Mouse (Mus musculus) central nervous system, embryonic 18 days (tissue): ENCODE data around the gene Vmn1r221. TPM values are rescaled to one million over a fixed set of nuclear protein-coding genes. Genes with fewer than 3 reads are reported as not detected.

Experiments
- polyA plus RNA-seq: library from polyadenylated mRNA; depleted of rRNA; stranded (reverse); fragments of >200 nt; gene quantifications from 2 replicates; pipeline ENCODE4 v1.2.3, GENCODE M21; 2012; rRNA removed

Gene Vmn1r221
- not detected in 2 replicates for polyA plus RNA-seq

GRCm38 (mm10) chr13:23213827-23214226 is at the start of gene Vmn1r221:
TSS of gene Vmn1r221 (plus strand) at chr13:23214127.

GRCm38 (mm10) chr13:23187875-23188274 is 26.1 kb upstream of the Vmn1r221 start, which contains the start of gene Vmn1r220:
TSS of gene Vmn1r220 (minus strand) at chr13:23187975.

DNA sequence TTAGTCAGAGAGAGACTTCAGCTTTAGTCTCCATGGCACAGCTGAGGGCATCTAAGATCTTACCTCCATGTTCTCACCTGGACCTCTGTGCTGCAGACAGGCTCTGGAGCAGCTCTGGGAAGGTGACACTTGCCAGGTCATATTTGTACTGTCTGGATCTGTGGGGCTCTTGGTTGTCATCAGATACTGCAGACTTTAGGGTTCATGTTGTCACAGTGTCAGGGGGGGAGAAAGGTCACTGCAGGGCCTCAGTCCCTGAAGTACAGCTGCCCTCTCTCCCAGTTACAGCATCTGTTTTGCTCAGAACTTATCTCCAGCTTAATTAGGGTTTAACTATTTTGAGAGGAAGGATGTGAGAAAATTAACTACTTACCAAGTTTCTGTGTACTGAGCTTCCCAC is 21.9 kb downstream of the Vmn1r221 start, which contains the start of gene Vmn1r222:
Vmn1r222 (minus strand) TSS at position 101 of the 400 bp plus-strand sequence.

GRCm38 (mm10) chr13:23246834-23247233 is 32.9 kb downstream of the Vmn1r221 start, which contains the start of gene Vmn1r223:
TSS of gene Vmn1r223 (plus strand) at chr13:23247134.

Other genes starting within 250 kb of the Vmn1r221 start
- gene Vmn1r213, start 206.5 kb upstream of the Vmn1r221 start, polyA plus RNA-seq = 0.03 TPM in 1 of 2 replicates, not detected in the other
- not detected in 2 replicates for gene Vmn1r214, start 183.7 kb upstream of the Vmn1r221 start, polyA plus RNA-seq
- not detected in 2 replicates for gene Vmn1r215, start 146.1 kb upstream of the Vmn1r221 start, polyA plus RNA-seq
- gene Vmn1r217, start 95.9 kb upstream of the Vmn1r221 start, polyA plus RNA-seq = not detected in 2 replicates
- gene Vmn1r218, start 81.0 kb upstream of the Vmn1r221 start, polyA plus RNA-seq = not detected in 2 replicates
- gene Vmn1r219, start 54.8 kb upstream of the Vmn1r221 start, polyA plus RNA-seq = not detected in 2 replicates
- not detected in 2 replicates for gene Vmn1r220, start 26.2 kb upstream of the Vmn1r221 start, polyA plus RNA-seq
- not detected in 2 replicates for gene Vmn1r222, start 21.8 kb downstream of the Vmn1r221 start, polyA plus RNA-seq
- not detected in 2 replicates for gene Vmn1r223, start 33.0 kb downstream of the Vmn1r221 start, polyA plus RNA-seq
- gene Zfp322a, start 155.1 kb downstream of the Vmn1r221 start, polyA plus RNA-seq = 22.3 and 23.5 TPM in 2 replicates
- gene Abt1, start 209.7 kb downstream of the Vmn1r221 start, polyA plus RNA-seq = 8.5 and 8.8 TPM in 2 replicates